Mouse (Mus musculus) frontal cortex, adult (tissue): ENCODE results near the gene Akap5.

Experiments used
- ATAC-seq: cut with Nextera tagmentation; 2 replicates; pipeline ENCODE4 v1.9.2; 2017; ENCODE audit warnings: mild to moderate bottlenecking, moderate library complexity, mixed read lengths; ENCODE audit not compliant: low TSS enrichment

The Akap5 gene

GRCm38 (mm10) chr12:76368790-76369205, 44.1 kb downstream of the Akap5 start:
- peak; percentile 0; the same call in 1 of the 2 replicates for ATAC-seq

DNA sequence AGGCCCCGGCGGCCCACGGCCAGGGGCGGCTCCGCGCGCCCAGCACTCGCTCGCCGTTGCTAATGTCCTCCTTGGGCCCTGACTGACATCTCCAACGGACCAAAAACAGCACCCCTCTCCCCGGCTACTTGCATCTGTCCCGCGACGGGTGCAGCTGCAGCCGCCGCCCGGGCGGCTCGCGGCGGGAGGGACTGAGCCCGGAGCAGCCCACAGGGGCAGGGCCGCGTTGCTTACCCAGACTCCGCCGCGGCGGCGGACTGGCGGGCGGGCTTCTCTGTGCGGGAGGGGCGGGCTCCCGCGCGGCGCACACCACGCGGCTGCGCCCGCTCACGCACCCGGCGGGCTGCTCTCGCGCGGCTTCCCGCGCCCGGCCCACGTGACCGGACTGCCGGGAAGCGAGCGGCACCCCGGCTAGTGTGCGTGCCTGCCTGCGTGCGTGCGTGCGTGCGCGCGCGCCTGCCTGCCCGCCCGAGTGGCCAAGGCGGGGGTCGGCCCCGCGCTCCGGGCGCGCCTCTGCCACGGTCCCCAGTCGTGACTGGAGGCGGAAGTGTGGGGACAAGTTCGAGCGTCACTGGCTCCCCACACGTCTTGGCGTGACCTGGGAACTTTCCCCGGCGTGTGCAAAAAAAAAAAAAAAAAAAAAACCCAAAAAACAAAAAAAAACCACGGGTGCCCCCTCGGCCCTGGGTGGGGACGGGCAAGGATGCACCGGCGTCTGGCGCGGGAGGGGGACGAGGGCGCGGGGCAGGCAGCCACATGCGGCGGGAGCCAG, 44.7 kb downstream of the Akap5 start, which contains the start of gene Zbtb25:
Gene Zbtb25 (minus strand): TSS at position 397 of the 772 bp plus-strand sequence.
- peak; percentile 73 for ATAC-seq

- ATAC-seq = peak; percentile 42
Observed at GRCm38 (mm10) chr12:76369978-76370830, 45.5 kb downstream of the Akap5 start, which contains the start of gene Zbtb1. Gene Zbtb1 (plus strand): TSS chr12:76370266.

- peak; percentile 35; the same call in 1 of the 2 replicates for ATAC-seq
Observed at GRCm38 (mm10) chr12:76370831-76371571, 46.3 kb downstream of the Akap5 start.

GRCm38 (mm10) chr12:76372046-76372445, 47.4 kb downstream of the Akap5 start:
- no peak for ATAC-seq

- no peak for ATAC-seq
Observed at GRCm38 (mm10) chr12:76372881-76373818, 48.5 kb downstream of the Akap5 start.

- no peak for ATAC-seq
Observed at GRCm38 (mm10) chr12:76373991-76374390, 49.3 kb downstream of the Akap5 start.

GRCm38 (mm10) chr12:76374911-76375310, 50.2 kb downstream of the Akap5 start:
- no peak for ATAC-seq

DNA sequence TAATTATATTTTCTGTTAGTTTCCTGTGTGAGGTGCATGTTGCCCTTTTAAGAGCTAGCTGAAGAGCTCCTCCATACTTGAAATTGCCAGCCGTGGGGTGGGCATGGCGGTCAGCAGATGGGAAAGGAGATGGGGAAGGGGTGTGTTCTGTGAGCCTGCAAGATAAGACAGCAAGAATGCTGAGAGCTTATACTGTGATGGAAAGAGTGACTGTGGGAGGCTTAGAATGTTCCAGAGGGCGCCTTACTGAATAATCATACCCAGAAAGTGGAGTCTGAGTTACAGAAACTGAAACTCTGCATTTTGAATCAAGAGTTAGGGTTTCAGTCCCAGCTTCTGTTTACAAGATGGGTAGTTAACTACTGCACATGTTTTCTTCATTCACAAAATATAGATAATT, 50.8 kb downstream of the Akap5 start:
- ATAC-seq = no peak

DNA sequence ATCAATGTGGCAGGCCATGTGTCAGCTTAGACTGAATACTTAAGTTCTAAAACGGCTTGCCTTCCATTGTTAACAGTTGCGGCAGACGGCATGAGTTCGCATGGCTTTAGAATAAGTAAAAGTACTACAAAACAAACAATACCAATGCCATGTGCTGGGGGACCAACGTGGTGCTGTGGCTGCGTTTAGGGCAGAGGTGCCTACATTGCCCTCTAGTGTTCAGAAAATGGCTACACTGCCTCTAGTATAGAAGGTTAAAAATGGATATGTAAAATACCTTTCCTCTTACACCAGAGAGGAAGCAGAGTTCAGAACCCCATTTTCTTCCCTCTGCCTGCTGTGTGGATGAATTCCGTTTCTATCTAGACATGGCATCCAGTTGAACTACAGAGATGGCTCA, 52.0 kb downstream of the Akap5 start:
- peak; percentile 69; the same call in 1 of the 2 replicates for ATAC-seq

DNA sequence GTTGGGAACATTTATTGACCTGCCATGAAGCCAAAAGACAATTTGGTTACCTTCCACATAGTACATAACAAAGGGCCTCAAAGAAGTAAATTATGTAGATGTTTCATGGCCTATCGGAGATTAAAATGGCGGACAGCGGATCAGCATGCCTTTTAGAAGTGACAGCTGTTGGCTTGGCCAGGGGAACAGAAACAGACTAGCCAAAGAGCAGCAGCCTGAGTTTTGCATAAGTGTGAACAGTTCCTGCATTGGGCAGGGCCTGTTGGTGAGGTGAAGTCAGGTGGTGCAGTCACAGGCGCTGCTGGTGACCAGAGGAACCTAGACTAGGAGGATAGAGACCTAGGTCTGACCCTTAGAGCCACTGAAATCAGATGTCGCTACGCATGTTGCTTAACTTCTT, 52.4 kb downstream of the Akap5 start:
- no peak for ATAC-seq

- ATAC-seq = no peak
Observed at GRCm38 (mm10) chr12:76377726-76378125, 53.0 kb downstream of the Akap5 start.

GRCm38 (mm10) chr12:76378556-76378955, 53.9 kb downstream of the Akap5 start:
- ATAC-seq = no peak

- ATAC-seq = no peak
Observed at GRCm38 (mm10) chr12:76380151-76380550, 55.5 kb downstream of the Akap5 start.
